Mouse (Mus musculus): Measurements from ENCODE around the gene Sqstm1. TPM values are rescaled to one million over a fixed set of nuclear protein-coding genes. Genes with fewer than 3 reads are reported as not detected.

Sqstm1 gene
- polyA plus RNA-seq, 1 experiment from 2014 or later = 192 TPM

DNA sequence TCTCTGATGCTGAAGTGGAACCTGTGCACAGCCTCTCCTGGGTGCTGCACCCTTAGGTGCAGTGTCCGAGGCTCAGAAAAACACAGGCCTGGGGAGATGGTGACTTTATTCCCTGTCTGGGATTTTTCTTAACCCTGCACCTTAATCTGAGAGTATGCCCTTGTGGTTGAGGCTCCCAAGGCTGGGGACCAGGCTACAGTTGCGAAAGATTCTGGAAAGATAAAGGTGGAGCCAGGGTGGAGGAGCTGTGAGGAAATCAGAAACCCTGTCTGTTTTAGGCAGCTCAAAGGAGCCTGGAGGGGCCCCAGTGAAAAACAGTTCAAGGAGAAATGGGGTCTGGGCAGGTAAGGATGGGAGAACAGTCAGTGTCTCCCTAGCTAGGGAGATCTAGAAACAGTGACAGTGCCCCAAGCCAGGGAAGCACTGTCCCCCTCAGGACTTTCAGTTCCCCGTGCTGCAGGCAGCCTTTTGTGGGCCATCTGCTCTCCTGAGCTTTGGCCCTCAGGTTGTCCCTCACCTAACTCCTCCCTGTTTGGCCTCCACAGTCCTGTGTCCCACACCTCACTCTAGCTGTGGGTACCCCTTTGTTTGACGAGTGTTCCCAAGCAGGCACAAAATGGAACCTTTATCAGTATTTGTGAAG, 6.2 kb upstream of the Sqstm1 start:
- no peaks in the 10 kb centered on the region for H3K9me3 ChIP-seq
- no peaks in the 10 kb centered on the region for H3K27me3 ChIP-seq
- 81% methylated on average over 4 of the region's 4 CpGs for WGBS
- no peak for ATAC-seq (ENCODE audit: insufficient number of reproducible peaks, insufficient read depth, low FRiP score, low TSS enrichment)
- H3K4me1 ChIP-seq = peaks cover 17% of the 10 kb centered on the region
- H3K36me3 ChIP-seq = no peaks in the 10 kb centered on the region
- no peak overlapping the region for H3K4me3 ChIP-seq
- H3K4me2 ChIP-seq (replicated peaks) = no peak overlapping the region
- H3K27ac ChIP-seq = no peak overlapping the region
- H3K9ac ChIP-seq = no peak overlapping the region

DNA sequence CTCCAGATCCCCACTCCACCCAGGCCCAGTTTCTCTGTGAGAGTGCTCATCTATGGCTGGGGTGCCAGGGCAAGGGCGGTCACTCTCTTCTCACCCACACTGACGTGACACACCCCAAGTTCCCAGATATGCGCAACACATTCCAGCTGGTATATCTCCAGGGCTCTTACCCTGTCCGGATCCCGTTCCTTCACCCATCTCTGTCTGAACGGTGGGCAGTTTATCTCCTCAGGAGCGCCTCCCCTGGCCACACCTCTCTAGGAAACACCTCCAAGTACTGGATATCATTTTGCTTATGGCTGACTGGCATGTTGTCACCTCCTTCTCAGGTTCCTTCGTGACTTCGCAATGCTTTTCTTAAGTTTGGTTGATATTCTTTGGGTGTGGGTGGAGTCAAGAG, 5.0 kb upstream of the Sqstm1 start:
- Histone ChIP-seq H3K4me3 (no peak overlapping the region), H3K27me3 (no peaks in the 10 kb centered on the region), H3K9me3 (no peaks in the 10 kb centered on the region), H3K4me2 (replicated peaks) (peak overlapping the region; percentile 14; the same call in 1 of the 2 replicates), H3K27ac (no peak overlapping the region), H3K36me3 (no peaks in the 10 kb centered on the region), H3K4me1 (peaks cover 20% of the 10 kb centered on the region), H3K9ac (no peak overlapping the region)
- WGBS = 18% methylated on average over 9 of the region's 9 CpGs
- ATAC-seq (ENCODE audit: insufficient number of reproducible peaks, insufficient read depth, low FRiP score, low TSS enrichment) = no peak

DNA sequence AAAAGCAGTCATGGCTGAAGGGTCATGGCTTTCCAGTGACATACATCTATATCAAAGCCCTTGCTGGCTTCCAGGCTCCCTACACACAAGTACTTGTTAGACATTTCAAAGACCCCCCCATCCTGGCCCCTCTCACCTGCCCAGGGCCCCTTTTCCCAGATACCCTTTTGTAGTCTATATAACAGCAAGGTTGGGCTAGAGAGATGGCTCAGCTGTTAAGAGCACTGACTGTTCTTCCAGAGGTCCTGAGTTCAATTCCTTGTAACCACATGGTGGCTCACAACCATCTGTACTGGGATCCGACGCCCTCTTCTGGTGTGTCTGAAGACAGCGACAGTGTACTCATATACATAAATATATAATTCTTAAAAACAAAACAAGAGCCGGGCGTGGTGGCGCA, 4.0 kb upstream of the Sqstm1 start:
- H3K27ac ChIP-seq = no peak overlapping the region
- no peak for ATAC-seq (ENCODE audit: insufficient number of reproducible peaks, insufficient read depth, low FRiP score, low TSS enrichment)
- H3K36me3 ChIP-seq = no peaks in the 10 kb centered on the region
- H3K9ac ChIP-seq = no peak overlapping the region
- H3K27me3 ChIP-seq = no peaks in the 10 kb centered on the region
- 89% methylated on average over 6 of the region's 6 CpGs for WGBS
- no peak overlapping the region for H3K4me3 ChIP-seq
- peaks cover 20% of the 10 kb centered on the region for H3K4me1 ChIP-seq
- H3K9me3 ChIP-seq = no peaks in the 10 kb centered on the region
- H3K4me2 ChIP-seq (replicated peaks) = no peak overlapping the region

DNA sequence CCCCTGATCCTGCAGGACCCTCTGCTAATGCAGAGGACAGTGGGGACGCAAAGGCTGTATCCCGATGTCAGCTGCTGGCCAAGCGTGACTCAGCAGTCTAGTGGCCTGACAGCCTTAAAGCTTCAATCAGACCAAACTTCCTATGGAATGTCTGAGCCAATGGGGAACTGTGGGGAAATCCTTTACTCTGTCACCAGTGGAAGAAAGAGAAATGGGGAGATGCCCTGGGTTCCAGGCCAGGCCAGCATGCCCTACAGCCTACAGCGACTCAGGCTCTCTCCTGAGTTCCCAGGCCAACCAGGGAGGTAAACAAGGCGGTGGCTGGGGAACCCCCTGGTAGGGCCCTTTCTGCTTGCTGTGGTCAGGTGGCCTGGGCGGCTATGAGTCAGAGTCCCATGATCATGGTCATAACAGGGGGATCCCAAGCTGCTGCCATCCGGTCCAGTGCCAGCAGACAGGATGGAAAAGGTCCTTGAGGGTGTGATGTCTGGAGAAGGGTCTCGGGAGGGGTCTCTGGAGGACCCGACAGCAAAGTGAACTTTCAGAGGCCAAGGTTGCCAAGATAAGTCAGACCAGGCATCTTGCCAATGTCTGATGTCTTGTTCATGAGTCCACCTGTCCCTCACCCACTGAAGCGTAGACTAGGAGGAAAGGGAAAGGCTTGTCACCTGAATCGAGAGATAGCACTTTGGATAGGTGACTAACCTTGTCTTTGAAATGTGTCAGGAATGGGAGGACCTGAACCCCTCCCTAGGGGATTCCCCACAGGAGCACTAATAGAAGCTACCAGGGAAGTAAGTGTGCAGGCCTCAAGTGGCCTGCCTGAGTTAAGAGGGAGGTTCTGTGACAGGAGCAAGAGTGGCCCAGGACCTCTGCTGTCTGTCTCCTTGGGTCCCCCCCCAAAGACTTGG, 2.5 kb upstream of the Sqstm1 start:
- no peak for ATAC-seq (ENCODE audit: insufficient number of reproducible peaks, insufficient read depth, low FRiP score, low TSS enrichment)
- Histone ChIP-seq H3K4me1 (peaks cover 30% of the 10 kb centered on the region), H3K36me3 (0 out of 2 replicates have a peak, but pooled peaks cover under 1% of the 10 kb centered on the region), H3K4me2 (replicated peaks) (no peak overlapping the region), H3K27me3 (no peaks in the 10 kb centered on the region), H3K27ac (no peak overlapping the region), H3K4me3 (no peak overlapping the region), H3K9ac (no peak overlapping the region), H3K9me3 (no peaks in the 10 kb centered on the region)
- 62% methylated on average over 11 of the region's 11 CpGs for WGBS

DNA sequence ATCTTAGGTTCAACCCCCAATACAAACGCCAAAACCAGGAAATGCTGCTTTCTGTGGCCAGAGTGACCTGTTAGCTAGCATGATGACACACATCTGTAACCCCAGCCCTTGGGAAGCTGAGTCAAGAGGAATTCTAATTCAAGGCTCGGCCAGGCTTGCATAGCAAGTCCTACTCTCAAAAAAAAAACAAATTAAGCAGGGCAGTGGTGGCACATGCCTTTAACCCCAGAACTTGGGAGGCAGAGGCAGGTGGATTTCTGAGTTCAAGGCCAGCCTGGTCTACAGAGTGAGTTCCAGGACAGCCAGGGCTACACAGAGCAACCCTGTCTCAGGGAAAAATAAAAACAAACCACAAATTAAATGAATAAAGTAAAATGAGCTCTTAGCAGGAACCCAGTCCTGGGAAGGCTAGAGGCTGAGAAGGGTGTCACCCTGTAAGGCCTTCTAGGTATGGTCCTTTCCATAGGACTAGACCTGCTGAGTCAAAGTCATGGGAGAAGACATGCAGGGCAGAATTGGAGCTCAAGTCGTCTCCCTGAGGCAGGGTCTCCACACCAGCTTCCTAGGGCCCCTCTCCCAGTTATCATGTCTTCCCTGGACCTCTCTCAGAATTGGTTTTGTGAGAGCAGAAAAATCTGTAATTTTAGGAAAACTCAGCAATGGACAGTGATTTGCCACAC, 1.6 kb upstream of the Sqstm1 start:
- 69% methylated on average over 3 of the region's 3 CpGs for WGBS
- no peak for ATAC-seq (ENCODE audit: insufficient number of reproducible peaks, insufficient read depth, low FRiP score, low TSS enrichment)
- H3K4me1 ChIP-seq = peaks cover 29% of the 10 kb centered on the region
- H3K9me3 ChIP-seq = no peaks in the 10 kb centered on the region
- H3K4me2 ChIP-seq (replicated peaks) = no peak overlapping the region
- no peak overlapping the region for H3K4me3 ChIP-seq
- peaks cover 10% of the 10 kb centered on the region for H3K36me3 ChIP-seq
- no peak overlapping the region for H3K9ac ChIP-seq
- H3K27ac ChIP-seq = no peak overlapping the region
- H3K27me3 ChIP-seq = no peaks in the 10 kb centered on the region

DNA sequence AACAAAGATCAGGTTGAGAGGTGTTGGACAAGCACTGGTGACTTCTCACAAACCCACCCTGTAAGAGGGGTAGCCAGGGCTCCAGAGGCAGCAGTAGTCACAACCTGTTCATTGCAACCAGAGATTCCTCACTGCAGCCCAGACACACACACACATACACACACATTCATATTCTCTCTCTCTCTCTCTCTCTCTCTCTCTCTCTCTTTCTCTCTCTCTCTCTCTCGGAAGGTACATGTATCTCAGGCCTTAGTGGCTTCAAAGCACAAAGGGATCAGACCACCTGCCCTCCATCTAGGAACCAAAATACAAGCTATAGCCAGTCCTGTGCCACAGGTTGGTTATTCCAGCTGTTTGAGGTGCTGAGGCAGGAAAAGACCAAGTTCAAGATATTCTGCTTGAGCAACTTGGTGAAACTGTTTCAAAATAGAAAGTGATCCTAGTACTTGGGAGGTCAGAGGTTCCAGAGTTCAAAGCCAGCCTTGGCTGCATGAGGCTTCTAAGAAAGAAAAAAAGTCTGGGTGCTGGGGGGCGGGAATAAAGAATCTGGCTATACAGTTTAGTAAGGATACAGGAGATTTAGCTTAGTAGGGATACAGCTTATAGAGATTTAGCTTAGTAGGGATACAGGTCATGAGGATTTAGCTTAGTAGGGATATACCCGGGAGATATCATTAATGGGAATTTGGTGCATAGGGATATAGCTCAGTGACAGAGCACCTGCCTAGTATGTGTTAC, 864 bp upstream of the Sqstm1 start:
- Histone ChIP-seq H3K4me1 (peaks cover 27% of the 10 kb centered on the region), H3K9me3 (no peaks in the 10 kb centered on the region), H3K9ac (peak overlapping the region; percentile 77; the same call in 1 of the 2 replicates), H3K27me3 (no peaks in the 10 kb centered on the region), H3K4me2 (replicated peaks) (peak overlapping the region; percentile 49), H3K27ac (no peak overlapping the region), H3K4me3 (peak overlapping the region; percentile 66), H3K36me3 (peaks cover 17% of the 10 kb centered on the region)
- no peak for ATAC-seq (ENCODE audit: insufficient number of reproducible peaks, insufficient read depth, low FRiP score, low TSS enrichment)
- 89% methylated on average over 3 of the region's 3 CpGs for whole genome bisulfite sequencing

DNA sequence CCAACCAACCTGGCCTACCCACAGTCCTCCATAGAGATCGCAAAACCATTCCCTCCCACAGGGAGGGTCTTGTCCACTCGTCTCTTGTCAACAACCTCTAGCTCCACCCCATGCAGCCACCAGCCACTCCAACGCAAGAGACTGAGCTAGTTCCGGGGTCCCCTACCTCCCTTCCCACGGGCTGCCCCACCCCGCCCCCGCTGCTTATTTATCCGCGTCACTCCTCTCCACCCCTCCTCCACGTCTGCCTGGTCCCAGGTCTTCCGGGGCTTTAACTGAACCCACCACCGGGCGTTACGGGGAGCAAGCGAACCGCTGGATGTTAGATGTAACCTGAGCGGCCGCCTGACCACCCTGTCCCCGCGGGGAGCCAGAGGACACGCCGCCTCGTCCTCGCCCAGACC, 524 bp downstream of the Sqstm1 start:
- Histone ChIP-seq H3K4me3 (peak overlapping the region; percentile 66), H3K9ac (peak overlapping the region; percentile 77), H3K27me3 (no peaks in the 10 kb centered on the region), H3K36me3 (peaks cover 31% of the 10 kb centered on the region), H3K4me2 (replicated peaks) (peak overlapping the region; percentile 49), H3K27ac (peak overlapping the region; percentile 94), H3K9me3 (no peaks in the 10 kb centered on the region), H3K4me1 (peaks cover 15% of the 10 kb centered on the region; the same call in 1 of the 2 replicates)
- peak; percentile 94 for ATAC-seq (ENCODE audit: insufficient number of reproducible peaks, insufficient read depth, low FRiP score, low TSS enrichment)
- WGBS = 1% methylated on average over 24 of the region's 24 CpGs

DNA sequence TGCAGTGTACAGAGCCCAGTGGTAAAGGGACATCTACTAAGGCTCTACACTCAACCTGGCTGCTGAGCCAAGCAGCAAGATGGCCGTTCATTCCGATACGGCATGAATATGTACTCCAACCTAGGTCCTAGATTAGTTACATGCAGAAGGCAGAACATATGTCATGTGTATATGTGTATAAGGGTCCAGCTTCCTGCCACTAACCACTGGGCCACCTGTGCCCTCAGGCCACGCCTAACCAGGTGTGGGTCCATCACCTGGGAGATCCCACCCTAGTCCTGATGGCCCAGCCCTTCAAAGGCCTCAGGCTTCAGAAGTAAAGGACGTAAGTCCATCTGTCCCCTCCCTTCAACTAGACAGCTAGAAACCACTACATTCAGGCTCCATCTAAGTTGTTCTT, 2.6 kb downstream of the Sqstm1 start:
- 95% methylated on average over 5 of the region's 5 CpGs for WGBS

DNA sequence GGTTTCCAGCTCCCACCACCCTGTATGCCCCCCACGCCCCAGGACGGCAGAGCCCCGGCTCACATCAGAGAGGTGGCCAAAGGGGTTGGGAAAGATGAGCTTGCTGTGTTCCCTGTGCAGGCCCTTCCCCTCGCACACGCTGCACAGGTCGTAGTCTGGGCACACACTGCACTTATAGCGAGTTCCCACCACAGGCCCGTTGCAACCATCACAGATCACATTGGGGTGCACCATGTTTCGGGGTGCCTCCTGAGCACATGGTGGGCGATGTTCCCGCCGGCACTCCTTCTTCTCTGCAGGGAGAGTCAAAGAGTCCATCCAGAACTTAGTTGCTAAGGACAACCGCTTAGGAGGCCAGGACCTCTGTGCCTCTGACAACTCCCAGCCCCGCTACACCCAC, 3.3 kb downstream of the Sqstm1 start:
- no peaks in the 10 kb centered on the region for H3K9me3 ChIP-seq
- H3K27ac ChIP-seq = no peak overlapping the region
- peaks cover 56% of the 10 kb centered on the region for H3K36me3 ChIP-seq
- no peaks in the 10 kb centered on the region for H3K27me3 ChIP-seq
- ATAC-seq (ENCODE audit: insufficient number of reproducible peaks, insufficient read depth, low FRiP score, low TSS enrichment) = no peak
- H3K4me1 ChIP-seq = peaks cover 15% of the 10 kb centered on the region; the same call in 1 of the 2 replicates
- H3K4me2 ChIP-seq (replicated peaks) = no peak overlapping the region
- WGBS = 96% methylated on average over 14 of the region's 14 CpGs
- no peak overlapping the region for H3K4me3 ChIP-seq
- no peak overlapping the region for H3K9ac ChIP-seq

More for the DNA sequence above, 2.6 kb downstream of the Sqstm1 start:
- Histone ChIP-seq H3K4me3 (no peak overlapping the region), H3K36me3 (peaks cover 50% of the 10 kb centered on the region), H3K9ac (no peak overlapping the region), H3K27me3 (no peaks in the 10 kb centered on the region), H3K27ac (no peak overlapping the region), H3K4me2 (replicated peaks) (no peak overlapping the region), H3K4me1 (peaks cover 15% of the 10 kb centered on the region; the same call in 1 of the 2 replicates), H3K9me3 (no peaks in the 10 kb centered on the region)
- no peak for ATAC-seq (ENCODE audit: insufficient number of reproducible peaks, insufficient read depth, low FRiP score, low TSS enrichment)

DNA sequence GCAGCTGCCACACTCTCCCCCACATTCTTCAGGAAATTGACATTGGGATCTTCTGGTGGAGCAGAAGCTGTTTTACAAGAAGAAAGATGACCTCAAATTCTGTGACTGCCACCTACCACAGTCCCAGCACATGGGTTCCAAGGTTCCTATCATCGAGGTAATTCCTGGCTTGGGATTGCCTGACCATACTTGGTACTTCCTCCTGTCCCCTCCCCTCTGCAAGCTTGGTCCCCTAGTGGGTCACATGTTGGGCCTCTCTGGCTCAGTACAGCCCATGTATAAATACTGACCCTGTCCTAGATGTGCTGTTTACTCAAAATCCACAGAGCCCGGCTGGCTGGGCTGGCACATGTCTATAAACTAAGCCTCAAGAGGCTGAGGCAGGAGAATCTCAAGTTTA, 4.6 kb downstream of the Sqstm1 start:
- 89% methylated on average over 2 of the region's 2 CpGs for WGBS
- H3K36me3 ChIP-seq = peaks cover 70% of the 10 kb centered on the region
- no peak for ATAC-seq (ENCODE audit: insufficient number of reproducible peaks, insufficient read depth, low FRiP score, low TSS enrichment)

DNA sequence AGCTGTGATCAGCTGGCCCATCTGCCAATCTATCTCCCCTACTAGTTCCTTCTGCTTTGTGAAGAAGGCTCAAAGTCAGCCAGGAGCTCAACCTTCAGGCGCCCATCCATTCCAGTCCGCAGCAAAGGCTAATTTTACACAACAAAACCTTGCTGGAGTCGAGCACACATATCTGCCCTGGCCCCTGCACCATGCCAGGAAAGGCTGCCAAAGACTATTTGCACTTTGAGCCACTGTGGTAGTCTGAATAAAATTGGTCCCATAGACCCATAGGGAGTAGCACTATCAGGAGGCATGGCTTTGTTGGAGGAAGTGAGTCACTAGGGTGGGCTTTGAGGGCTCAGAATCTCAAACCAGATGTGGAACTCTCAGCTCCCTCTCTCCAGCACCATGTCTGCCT, 5.2 kb downstream of the Sqstm1 start:
- 90% methylated on average over 3 of the region's 3 CpGs for WGBS

More for the DNA sequence above, 4.6 kb downstream of the Sqstm1 start:
- Histone ChIP-seq H3K4me1 (peaks cover 14% of the 10 kb centered on the region; the same call in 1 of the 2 replicates), H3K4me2 (replicated peaks) (no peak overlapping the region), H3K4me3 (no peak overlapping the region), H3K27me3 (no peaks in the 10 kb centered on the region), H3K27ac (no peak overlapping the region), H3K9ac (no peak overlapping the region), H3K9me3 (no peaks in the 10 kb centered on the region)

More for the DNA sequence above, 5.2 kb downstream of the Sqstm1 start:
- Histone ChIP-seq H3K9me3 (no peaks in the 10 kb centered on the region), H3K4me1 (peaks cover 12% of the 10 kb centered on the region; the same call in 1 of the 2 replicates), H3K4me2 (replicated peaks) (no peak overlapping the region), H3K36me3 (peaks cover 76% of the 10 kb centered on the region), H3K9ac (no peak overlapping the region), H3K27ac (no peak overlapping the region), H3K27me3 (no peaks in the 10 kb centered on the region), H3K4me3 (no peak overlapping the region)
- no peak for ATAC-seq (ENCODE audit: insufficient number of reproducible peaks, insufficient read depth, low FRiP score, low TSS enrichment)
